Mouse (Mus musculus): ENCODE measurements around the gene Retreg1. TPM values are rescaled to one million over a fixed set of nuclear protein-coding genes. Genes with fewer than 3 reads are reported as not detected.
A peak's percentile ranks its signal among the peaks of the same experiment; 100 is the strongest.

The Retreg1 gene
- polyA plus RNA-seq, 1 experiment from 2014 or later, result 7.1 TPM

GRCm38 (mm10) chr15:25891556-25891955 lies 48.6 kb downstream of the Retreg1 start:
- 88% methylated on average over 11 of the region's 11 CpGs for WGBS
- Histone ChIP-seq H3K4me1 (no peaks in the 10 kb centered on the region), H3K9ac (no peak overlapping the region), H3K4me2 (replicated peaks) (no peak overlapping the region), H3K9me3 (no peaks in the 10 kb centered on the region), H3K4me3 (no peak overlapping the region), H3K27me3 (replicated peaks) (no peaks in the 10 kb centered on the region), H3K27ac (no peak overlapping the region), H3K36me3 (no peaks in the 10 kb centered on the region)
- no peak for ATAC-seq (ENCODE audit: low FRiP score, low read depth)

- H3K9ac ChIP-seq, result no peak overlapping the region
- H3K4me2 ChIP-seq (replicated peaks), result no peak overlapping the region
- H3K4me1 ChIP-seq, result no peaks in the 10 kb centered on the region
- H3K27me3 ChIP-seq (replicated peaks), result no peaks in the 10 kb centered on the region
- no peak overlapping the region for H3K27ac ChIP-seq
- ATAC-seq (ENCODE audit: low FRiP score, low read depth), result no peak; the same call in 1 of the 2 replicates
- WGBS, result 8% methylated on average over 2 of the region's 2 CpGs
- H3K9me3 ChIP-seq, result no peaks in the 10 kb centered on the region
- H3K4me3 ChIP-seq, result no peak overlapping the region
- H3K36me3 ChIP-seq, result no peaks in the 10 kb centered on the region
Observed at GRCm38 (mm10) chr15:25893327-25893726, 50.3 kb downstream of the Retreg1 start.

GRCm38 (mm10) chr15:25896783-25897182 lies 53.8 kb downstream of the Retreg1 start:
- no peaks in the 10 kb centered on the region for H3K27me3 ChIP-seq (replicated peaks)
- no peaks in the 10 kb centered on the region for H3K36me3 ChIP-seq
- no peak overlapping the region for H3K4me3 ChIP-seq
- H3K9ac ChIP-seq, result no peak overlapping the region
- H3K9me3 ChIP-seq, result no peaks in the 10 kb centered on the region
- H3K4me1 ChIP-seq, result no peaks in the 10 kb centered on the region
- 95% methylated on average over 4 of the region's 4 CpGs for WGBS
- H3K27ac ChIP-seq, result no peak overlapping the region
- no peak overlapping the region for H3K4me2 ChIP-seq (replicated peaks)
- ATAC-seq (ENCODE audit: low FRiP score, low read depth), result no peak

- Histone ChIP-seq H3K27ac (no peak overlapping the region), H3K27me3 (replicated peaks) (no peaks in the 10 kb centered on the region), H3K9me3 (no peaks in the 10 kb centered on the region), H3K4me3 (no peak overlapping the region), H3K9ac (no peak overlapping the region), H3K4me1 (no peaks in the 10 kb centered on the region), H3K36me3 (no peaks in the 10 kb centered on the region), H3K4me2 (replicated peaks) (no peak overlapping the region)
- 82% methylated on average over 12 of the region's 12 CpGs for WGBS
- ATAC-seq (ENCODE audit: low FRiP score, low read depth), result no peak
Observed at GRCm38 (mm10) chr15:25897617-25898016, 54.6 kb downstream of the Retreg1 start.

GRCm38 (mm10) chr15:25899021-25899420 lies 56.0 kb downstream of the Retreg1 start:
- no peaks in the 10 kb centered on the region for H3K9me3 ChIP-seq
- H3K36me3 ChIP-seq, result no peaks in the 10 kb centered on the region
- ATAC-seq (ENCODE audit: low FRiP score, low read depth), result no peak

GRCm38 (mm10) chr15:25900540-25900939 lies 57.6 kb downstream of the Retreg1 start:
- no peak overlapping the region for H3K4me2 ChIP-seq (replicated peaks)
- H3K27me3 ChIP-seq (replicated peaks), result no peaks in the 10 kb centered on the region
- H3K4me3 ChIP-seq, result no peak overlapping the region
- H3K9me3 ChIP-seq, result no peaks in the 10 kb centered on the region; the same call in 1 of the 2 replicates
- no peak overlapping the region for H3K9ac ChIP-seq
- no peaks in the 10 kb centered on the region for H3K4me1 ChIP-seq
- H3K36me3 ChIP-seq, result no peaks in the 10 kb centered on the region
- no peak overlapping the region for H3K27ac ChIP-seq
- ATAC-seq (ENCODE audit: low FRiP score, low read depth), result 0 out of 2 replicates have a peak, but pooled peaks have one; percentile 39
- 8% methylated on average over 7 of the region's 7 CpGs for WGBS

More at GRCm38 (mm10) chr15:25899021-25899420, 56.0 kb downstream of the Retreg1 start:
- Histone ChIP-seq H3K9ac (no peak overlapping the region), H3K4me1 (no peaks in the 10 kb centered on the region), H3K27me3 (replicated peaks) (no peaks in the 10 kb centered on the region), H3K27ac (no peak overlapping the region), H3K4me3 (no peak overlapping the region), H3K4me2 (replicated peaks) (no peak overlapping the region)
- 34% methylated on average over 5 of the region's 5 CpGs for WGBS

- Histone ChIP-seq H3K27ac (no peak overlapping the region), H3K4me3 (no peak overlapping the region), H3K36me3 (no peaks in the 10 kb centered on the region), H3K4me1 (no peaks in the 10 kb centered on the region), H3K9ac (no peak overlapping the region), H3K27me3 (replicated peaks) (no peaks in the 10 kb centered on the region), H3K4me2 (replicated peaks) (no peak overlapping the region), H3K9me3 (no peaks in the 10 kb centered on the region; the same call in 1 of the 2 replicates)
- WGBS, result 90% methylated on average over 15 of the region's 15 CpGs
- no peak for ATAC-seq (ENCODE audit: low FRiP score, low read depth)
Observed at GRCm38 (mm10) chr15:25902931-25903615, 60.1 kb downstream of the Retreg1 start.

- no peak overlapping the region for H3K9ac ChIP-seq
- H3K4me1 ChIP-seq, result no peaks in the 10 kb centered on the region
- no peak overlapping the region for H3K4me2 ChIP-seq (replicated peaks)
- WGBS, result 87% methylated on average over 14 of the region's 14 CpGs
- H3K36me3 ChIP-seq, result no peaks in the 10 kb centered on the region
- no peak for ATAC-seq (ENCODE audit: low FRiP score, low read depth)
- no peaks in the 10 kb centered on the region for H3K27me3 ChIP-seq (replicated peaks)
- no peak overlapping the region for H3K27ac ChIP-seq
- H3K9me3 ChIP-seq, result no peaks in the 10 kb centered on the region; the same call in 1 of the 2 replicates
- no peak overlapping the region for H3K4me3 ChIP-seq
Observed at GRCm38 (mm10) chr15:25904435-25905021, 61.5 kb downstream of the Retreg1 start.

GRCm38 (mm10) chr15:25909783-25910494 lies 67.0 kb downstream of the Retreg1 start:
- Histone ChIP-seq H3K27me3 (replicated peaks) (no peaks in the 10 kb centered on the region), H3K36me3 (no peaks in the 10 kb centered on the region), H3K4me3 (no peak overlapping the region), H3K9me3 (no peaks in the 10 kb centered on the region; the same call in 1 of the 2 replicates), H3K4me1 (no peaks in the 10 kb centered on the region), H3K4me2 (replicated peaks) (no peak overlapping the region), H3K27ac (no peak overlapping the region), H3K9ac (no peak overlapping the region)
- no peak for ATAC-seq (ENCODE audit: low FRiP score, low read depth)
- 87% methylated on average over 11 of the region's 11 CpGs for WGBS

- no peak for ATAC-seq (ENCODE audit: low FRiP score, low read depth)
- 51% methylated on average over 1 of the region's 1 CpGs for WGBS
- no peaks in the 10 kb centered on the region for H3K36me3 ChIP-seq
Observed at GRCm38 (mm10) chr15:25910495-25910865, 67.5 kb downstream of the Retreg1 start.

GRCm38 (mm10) chr15:25910924-25911323 lies 67.9 kb downstream of the Retreg1 start:
- Histone ChIP-seq H3K4me2 (replicated peaks) (no peak overlapping the region), H3K9me3 (no peaks in the 10 kb centered on the region)
- WGBS, result 86% methylated on average over 1 of the region's 1 CpGs

More at GRCm38 (mm10) chr15:25910495-25910865, 67.5 kb downstream of the Retreg1 start:
- Histone ChIP-seq H3K27ac (no peak overlapping the region), H3K4me3 (no peak overlapping the region), H3K9me3 (no peaks in the 10 kb centered on the region; the same call in 1 of the 2 replicates), H3K9ac (no peak overlapping the region), H3K4me2 (replicated peaks) (no peak overlapping the region), H3K27me3 (replicated peaks) (no peaks in the 10 kb centered on the region), H3K4me1 (no peaks in the 10 kb centered on the region)

GRCm38 (mm10) chr15:25912911-25913310 lies 69.9 kb downstream of the Retreg1 start:
- Histone ChIP-seq H3K27ac (no peak overlapping the region), H3K4me1 (no peaks in the 10 kb centered on the region), H3K36me3 (no peaks in the 10 kb centered on the region), H3K4me3 (no peak overlapping the region), H3K9me3 (no peaks in the 10 kb centered on the region), H3K9ac (no peak overlapping the region), H3K4me2 (replicated peaks) (no peak overlapping the region), H3K27me3 (replicated peaks) (no peaks in the 10 kb centered on the region)
- 93% methylated on average over 7 of the region's 7 CpGs for WGBS
- ATAC-seq (ENCODE audit: low FRiP score, low read depth), result no peak

More at GRCm38 (mm10) chr15:25910924-25911323, 67.9 kb downstream of the Retreg1 start:
- Histone ChIP-seq H3K9ac (no peak overlapping the region), H3K27me3 (replicated peaks) (no peaks in the 10 kb centered on the region), H3K27ac (no peak overlapping the region), H3K4me3 (no peak overlapping the region), H3K4me1 (no peaks in the 10 kb centered on the region), H3K36me3 (no peaks in the 10 kb centered on the region)
- no peak for ATAC-seq (ENCODE audit: low FRiP score, low read depth)
